Mouse (Mus musculus) cerebellum, adult 9-11 months (tissue): ENCODE data around the gene Sned1.
"Not testable (repeated sequence)": the region's sequence is repeated elsewhere in the genome, so short reads cannot be mapped to it uniquely, and the experiment has no call there.

Source experiments
- DNase-seq: peaks from one replicate; pipeline ENCODE4 v3.0.0; 2022

The Sned1 gene

DNA sequence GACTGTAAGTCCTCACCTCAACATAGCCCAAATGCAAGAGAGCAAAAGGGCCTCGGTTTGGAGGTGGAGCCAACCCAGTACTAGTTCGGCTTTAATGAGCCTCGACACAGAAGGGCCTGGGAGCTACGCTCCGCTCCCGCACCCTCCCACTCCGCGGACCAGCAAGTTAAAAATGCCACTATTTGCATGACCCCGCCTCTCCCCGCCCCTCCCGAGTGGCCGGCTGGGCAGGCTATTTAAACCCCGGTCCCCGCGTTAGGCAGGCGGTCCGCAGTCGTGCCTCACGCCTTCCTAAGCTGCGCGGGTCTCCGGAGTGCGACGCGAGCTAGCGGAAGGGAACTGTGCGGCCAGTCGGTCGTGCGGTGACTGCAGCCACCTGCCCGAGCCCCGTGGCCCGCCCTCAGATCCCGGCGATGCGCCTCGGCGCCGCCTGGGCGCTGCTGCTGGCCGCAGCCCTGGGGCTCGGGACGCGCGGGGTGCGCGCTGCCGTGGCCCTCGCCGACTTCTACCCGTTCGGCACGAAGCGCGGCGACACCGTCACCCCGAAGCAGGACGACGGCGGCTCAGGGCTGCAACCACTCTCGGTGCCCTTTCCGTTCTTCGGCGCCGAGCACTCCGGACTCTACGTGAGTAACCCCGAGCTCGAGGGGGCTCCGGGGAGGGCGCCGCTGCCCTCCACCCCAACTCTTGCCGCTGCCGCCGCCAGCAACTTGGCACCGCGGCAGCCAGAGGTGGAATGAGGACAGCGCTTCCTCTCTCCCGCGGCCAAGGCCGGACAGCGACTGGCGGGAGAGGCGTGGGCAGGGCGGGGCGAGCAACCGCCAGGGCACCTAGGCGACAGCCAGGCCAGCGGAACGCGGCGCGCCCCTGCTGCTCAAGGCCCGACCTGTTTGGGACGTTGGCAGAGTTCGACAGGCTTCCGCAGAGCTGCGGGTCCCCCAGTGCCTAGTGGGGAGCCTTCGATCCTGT, at the start of gene Sned1:
Sned1 (plus strand) TSS at position 266 of the 969 bp plus-strand sequence.
- peak; percentile 84 for DNase-seq

DNA sequence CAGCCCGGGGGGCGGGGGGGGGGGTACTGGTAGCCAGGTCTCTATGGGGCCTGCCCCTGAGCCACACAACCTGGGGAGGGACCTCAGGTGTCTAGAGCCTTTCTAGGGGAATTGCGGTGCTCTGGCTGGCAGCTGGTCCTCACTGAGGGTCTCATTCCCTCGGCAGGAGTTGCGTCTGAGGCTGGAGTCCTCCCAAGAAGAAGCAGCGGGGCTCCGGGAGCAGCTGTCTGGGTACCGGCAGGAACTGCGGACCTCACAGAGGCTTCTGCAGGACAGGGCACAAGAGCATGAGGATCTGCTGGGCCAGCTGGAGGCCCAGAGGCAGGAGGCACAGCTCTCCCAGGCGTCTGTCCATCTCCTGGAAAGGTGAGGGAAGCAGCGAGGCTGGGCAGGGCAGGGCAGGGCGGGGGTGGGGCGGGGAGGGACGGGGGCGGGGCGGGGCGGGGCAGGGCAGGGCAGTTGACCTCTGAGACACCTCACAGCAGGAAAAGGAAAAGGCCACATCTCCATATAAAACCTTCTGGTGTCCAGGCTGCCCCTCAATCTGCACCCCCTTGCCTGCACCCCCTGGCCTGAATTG, 44.8 kb upstream of the Sned1 start:
- no peak for DNase-seq

DNA sequence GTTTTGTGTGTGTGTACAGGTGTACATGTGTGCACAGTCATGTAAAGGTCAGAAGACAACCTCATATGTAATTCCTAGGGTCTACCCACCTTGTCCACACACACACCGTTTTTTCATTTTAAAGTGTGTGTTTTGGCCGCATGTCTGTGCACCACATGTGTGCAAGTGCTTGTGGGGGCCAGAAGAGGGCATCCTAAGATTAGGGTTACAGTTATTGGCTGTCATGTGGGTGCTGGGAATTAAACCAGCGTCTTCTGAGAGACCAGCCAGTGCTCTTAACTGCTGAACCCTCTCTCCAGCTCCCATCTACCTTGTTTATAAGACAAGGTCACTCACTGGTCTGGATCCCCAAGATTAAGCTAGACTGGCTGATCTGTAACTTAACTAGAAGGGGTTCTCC, 40.7 kb upstream of the Sned1 start:
- no peak for DNase-seq

DNA sequence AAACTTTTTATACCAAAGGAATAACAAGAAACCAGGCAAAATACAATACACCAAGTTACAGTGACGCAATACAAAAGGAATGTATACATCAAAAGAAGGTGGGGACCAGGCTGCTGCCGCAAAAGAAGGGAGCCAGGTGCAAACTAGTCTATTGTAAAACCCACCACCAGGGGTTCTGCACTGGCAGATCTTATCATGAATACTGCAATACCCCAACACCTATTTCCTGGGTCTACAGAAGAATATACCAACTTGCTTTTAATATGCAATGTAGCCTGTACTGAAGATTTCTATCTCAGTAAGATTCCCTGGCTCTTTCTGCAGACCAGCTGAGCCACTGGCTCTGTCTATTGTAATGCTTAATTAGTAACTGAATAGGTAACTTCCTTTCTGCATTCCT, 38.2 kb upstream of the Sned1 start:
- DNase-seq = not testable (repeated sequence)

DNA sequence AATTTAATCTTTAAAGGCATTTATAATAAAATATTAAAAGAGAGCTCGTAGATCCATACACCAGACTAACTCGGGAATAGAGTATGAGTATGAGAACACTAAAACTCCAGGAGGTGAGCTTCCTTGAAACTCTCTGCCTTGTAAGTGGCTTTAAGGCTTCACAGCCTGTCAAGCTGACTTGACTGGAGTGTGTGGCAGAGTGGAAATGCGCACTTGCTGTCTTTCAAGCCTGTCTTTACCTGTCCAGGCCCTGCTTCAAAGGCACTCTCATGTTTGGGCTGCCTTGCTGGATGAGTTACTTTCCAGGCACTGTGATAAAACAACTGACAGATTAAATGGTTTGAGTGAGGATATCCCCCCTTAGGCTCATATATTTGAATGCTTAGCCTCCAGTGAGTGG, 37.7 kb upstream of the Sned1 start:
- no peak for DNase-seq

DNA sequence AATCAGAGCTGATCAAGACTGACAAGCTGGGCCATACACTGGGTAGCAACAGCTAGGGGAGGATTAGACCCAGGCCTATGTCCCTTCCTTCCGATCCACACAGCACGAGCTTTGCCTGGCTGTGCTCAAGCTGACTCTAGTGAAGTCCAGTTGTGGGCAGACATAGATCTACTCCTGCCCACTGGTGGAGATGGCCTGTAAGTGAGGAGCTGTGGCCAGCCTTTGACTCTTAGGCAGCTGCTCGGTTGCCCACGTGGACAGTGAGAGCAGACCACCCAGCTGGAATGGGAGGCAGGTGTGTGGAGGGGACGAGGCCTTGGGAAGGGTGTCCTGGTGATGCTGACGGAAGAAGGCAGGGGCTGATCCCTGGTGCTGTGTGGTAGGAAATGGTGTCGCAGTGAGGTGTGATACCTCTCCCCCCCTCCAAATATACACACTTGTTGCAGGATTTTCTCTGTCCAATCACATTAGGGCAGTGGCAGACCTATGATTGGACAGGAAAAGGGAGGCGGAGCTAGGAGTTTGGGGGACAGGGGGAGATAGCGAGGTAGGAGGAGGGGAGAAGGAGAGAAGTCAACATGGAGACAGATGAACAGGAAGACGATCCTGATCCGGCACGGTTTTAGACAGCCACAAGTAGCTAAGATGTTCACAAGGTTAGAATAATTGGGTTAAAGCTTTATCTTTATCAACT, 29.2 kb upstream of the Sned1 start:
- no peak for DNase-seq

DNA sequence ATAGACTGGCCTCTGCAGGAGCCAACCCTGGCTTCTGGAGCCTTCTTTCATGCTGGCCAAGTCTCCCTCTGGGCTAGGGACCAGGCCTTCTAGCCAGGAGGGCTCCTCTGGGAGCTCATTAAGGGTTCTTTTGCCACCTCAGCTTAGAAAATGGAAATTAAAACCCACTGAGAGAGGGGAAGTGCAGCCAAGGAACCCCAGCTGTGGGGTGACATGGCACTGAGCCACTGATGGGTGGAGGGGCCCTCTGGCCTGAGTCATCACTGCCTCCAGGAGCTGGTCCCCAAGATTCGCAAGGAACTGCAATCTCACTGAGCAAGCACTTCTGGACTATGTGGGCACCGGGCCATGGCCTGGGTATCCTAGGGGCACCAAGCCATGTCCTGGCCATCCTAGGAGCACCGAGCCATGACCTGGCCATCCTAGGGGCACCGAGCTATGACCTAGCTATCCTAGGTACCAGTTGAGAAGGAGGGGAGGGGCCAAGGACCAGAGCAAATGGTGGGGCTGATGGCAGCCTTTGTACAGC, 28.0 kb upstream of the Sned1 start:
- DNase-seq = no peak

DNA sequence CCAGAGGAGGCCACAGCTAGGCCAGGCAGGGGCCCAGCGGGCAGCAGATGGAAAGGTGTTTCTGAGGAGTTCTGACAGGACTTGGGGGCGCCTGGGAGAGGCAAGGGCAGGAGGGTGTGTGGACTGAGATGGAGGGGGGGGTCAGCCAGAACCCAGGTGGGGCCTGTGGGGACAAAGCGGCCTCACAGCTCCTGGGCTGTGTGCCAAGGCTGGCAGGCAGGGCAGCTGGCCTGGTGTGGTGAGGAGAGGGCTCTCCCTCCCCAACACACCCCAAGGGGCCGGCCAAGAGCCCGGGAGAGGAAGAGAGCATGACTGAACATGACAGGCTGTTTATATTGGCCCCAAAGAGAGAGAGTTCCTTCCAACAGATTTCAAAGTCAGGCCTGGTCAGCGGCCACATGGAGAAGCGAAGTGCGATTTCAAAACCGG, 25.4 kb upstream of the Sned1 start:
- peak; percentile 44 for DNase-seq

DNA sequence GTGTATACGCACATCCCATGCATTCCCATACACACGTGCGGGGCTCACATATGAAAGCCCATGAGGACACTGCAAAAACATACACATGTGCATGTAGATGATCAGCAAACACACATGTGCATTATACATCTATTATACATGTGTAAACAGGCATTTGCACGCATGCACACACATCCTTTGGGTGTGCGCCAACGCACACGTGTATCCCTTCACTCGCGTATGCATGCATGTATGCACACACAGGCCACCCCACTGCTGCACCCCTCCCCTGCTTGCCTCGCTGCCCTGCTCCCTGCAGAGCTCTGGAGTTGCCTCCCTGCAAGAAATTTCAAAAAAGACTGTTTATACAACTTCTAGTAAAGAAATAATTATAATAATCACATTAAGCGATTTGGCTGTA, 24.6 kb upstream of the Sned1 start:
- no peak for DNase-seq

DNA sequence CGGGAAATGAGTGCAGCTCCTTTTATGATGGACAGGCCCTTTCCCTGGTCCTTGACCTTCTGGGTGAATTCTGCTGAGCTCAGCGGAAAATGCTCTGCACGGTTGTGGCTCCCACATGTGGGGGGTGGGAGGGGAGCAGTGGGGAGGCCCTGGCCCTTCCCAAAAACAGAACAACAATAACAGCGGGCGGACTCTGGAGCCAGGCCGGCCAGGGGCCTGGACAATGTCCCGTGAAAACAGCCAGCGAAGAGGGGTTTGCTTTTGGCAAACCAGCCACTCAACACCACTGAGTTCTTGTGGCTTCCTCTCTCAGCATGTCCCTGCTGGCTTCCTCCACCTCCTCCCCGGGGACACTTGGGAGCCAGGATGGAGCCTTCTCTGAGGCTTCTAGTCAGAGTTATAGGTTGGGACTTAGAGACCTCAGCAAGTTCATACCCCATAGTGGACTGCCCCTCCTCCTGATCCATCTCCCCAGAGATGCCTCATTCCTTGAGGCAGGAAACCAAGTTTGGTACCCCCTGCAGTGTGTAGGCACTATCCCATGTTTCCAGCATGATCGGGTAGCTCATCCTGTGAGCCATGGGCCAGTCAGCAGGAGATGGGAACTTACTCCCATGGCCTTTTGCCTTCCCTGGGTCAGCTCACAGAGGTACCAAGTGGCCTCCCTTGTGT, 24.0 kb upstream of the Sned1 start:
- no peak for DNase-seq

DNA sequence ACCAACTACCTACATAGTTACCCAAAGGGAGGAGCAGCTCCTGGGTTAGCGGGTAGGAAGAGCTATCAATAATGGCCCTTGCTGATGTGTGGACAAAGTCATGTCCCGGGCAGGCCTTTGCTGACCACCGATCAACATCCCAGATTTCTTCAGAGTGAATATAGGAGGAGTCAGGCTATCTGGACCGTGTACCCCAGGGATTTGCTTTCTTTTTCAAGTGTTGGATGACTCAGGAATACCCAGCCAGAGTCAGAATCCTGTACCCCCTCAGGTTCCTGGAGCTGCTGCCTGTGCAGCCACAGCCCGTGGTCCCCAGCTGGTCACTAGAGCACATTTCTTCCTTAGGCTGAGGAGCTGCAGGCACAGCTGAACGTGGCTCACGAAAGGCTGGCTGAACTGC, 23.2 kb upstream of the Sned1 start:
- DNase-seq = no peak

DNA sequence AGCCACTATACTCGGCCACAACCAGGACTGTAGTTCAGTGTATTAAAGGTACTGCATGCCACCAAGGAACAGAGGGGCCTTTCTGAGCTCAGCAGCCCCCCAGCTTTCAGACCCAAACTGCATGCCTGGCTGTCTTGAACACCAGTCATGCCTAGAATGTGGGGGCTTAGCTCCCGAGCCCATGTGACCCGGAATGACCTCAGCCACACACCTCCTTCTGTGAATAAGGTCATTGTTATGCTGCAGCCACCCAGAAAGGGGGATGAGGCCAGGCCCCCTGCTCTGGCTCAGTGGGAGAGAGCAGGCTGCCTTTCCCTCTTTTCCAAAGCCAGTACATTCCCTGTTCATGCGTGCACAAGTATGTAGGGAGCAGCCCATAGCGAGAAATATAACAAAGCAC, 21.0 kb upstream of the Sned1 start:
- DNase-seq = no peak

DNA sequence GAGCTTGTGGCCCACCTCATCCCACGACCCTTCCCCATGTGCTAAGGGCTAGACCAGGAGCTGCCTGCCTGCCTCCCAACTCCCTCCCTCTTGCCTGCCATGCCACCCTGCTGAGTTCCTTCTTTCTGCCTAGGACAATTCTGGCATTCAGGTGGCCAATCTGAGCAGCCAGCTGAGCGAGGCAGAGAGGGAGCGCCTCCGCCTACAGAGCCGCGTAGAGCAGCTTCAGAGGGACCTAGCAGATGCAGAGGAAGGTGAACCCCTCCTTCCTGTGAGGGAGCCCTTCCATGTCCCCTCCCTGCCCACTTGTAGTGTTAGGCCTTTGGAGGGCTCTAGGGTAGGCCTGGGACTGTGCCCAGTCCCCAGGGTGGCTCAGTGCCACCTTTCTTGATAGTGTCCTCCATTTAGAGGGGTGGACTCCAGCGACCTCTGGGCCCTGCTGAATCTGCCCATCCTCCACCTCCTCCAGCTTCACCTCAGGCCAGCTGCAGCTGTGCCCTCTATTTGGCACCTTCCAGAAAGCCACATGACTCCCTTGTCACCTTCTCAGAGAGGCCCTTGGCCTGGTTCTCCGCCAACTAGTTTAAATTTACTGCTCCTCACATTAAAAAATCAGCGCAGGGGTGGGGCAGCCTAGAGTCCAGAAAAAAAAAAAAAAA, 18.7 kb upstream of the Sned1 start:
- DNase-seq = no peak

DNA sequence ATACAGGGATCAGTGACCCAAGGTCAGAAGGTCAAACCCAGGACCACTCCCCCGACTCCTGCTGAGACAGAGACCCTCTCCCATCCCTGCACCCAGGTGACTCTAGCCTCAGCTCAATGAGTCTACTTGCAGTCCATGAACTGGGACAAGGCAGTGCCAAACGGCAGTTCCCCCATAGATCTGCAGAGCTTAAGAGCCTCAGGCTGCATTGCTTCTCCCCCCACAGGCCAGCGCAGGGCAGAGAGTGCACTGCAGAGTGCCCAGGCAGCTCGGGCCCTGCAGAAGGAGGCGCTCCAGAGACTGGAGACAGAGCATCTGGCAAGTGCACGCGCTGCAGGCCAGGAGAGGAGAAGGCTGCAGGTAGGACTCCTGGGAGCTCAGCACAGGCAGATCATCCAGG, 18.1 kb upstream of the Sned1 start:
- DNase-seq = no peak

DNA sequence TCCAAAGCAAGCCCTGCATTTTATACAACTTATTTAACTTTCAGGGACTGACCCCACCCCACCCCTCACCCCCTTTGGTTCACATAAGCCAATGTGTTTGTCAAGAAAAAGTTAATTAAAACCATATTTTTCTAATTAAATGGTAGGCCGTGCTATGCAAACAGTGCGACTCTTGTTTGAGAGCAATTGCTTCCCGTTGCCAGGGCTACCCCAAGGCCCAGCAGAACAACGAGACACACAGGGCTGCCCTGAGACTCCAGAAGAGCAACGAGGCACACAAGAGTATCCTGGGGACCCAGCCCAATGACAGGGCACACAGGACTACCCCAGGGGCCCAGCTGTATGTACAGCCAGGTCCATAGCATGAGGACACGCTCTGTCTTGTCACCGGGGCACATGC, 14.9 kb upstream of the Sned1 start:
- DNase-seq = no peak

DNA sequence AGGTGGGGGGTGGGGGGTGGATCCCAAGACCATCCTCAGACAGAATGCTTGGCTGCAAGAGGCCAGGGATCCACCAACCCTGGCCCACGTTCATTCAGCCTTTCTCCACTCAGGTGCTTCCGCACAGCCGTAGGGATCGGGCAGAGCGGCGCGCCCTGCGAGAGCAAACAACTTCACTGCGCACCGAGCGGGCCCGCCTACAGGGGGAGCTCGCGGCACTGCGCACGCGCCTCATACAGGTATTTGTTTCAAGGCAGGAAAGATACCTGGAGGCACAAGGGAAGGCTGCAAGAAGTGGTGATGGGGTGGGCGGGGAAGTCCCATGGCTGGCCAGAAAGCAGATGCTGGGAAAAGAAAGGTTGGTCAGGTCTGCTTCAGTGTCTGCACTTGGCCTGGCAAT, 11.7 kb upstream of the Sned1 start:
- DNase-seq = no peak

DNA sequence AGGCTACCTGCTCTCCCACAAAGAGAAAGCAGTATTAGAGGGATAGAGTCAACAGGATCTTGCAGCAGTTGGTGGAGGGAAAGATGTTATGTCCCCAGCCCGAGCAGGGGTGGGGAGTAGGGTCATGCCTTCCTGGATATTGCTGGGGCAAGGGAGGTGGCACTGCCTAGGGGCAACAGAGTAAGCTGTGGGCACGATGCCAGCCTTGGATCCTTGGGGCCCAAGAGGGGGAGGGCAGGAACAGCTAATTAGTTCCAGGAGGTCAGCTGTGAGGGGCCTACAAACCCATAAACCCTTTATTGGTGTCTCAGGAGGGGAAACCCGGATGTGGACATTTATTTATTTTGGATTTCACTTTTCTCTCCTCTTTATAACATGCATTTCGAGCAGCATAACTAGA, 10.4 kb upstream of the Sned1 start:
- DNase-seq = no peak

DNA sequence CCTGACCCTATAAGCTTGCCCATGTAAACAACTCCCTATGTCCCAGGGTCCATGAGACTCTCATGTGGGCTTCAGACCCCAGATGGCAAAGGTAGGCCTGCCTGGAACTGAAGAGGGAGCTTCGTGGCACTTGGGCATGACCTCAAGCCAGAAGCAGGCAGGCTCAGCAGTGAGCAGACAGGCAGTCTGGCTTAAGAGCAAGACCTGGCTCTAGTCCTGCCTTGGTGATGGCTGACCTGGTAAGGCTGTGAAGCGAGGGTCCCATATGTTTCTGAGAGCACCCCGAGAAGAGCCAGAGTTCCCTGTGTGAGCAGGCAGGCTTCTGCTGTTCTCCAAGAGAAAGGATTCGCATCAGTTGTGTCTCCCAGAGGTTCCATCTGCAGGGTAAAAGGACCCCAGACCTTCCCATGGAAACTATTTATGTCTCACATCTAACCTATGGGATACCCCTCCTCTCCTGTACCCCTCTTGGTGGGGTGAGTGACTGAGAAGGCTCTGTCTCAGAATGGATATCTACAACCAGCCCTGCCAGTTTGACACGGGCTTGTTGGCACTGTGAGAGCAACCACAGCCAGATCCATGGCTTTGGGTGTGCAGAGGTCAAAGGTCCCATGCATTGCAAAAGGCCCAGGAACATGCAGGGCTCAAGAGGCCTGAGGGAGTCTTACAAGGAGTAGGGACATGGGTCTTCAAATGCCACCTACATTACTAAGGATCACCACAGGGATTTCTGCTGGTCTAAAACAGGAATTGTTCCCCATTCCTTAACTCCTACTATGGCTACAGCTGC, 9.7 kb upstream of the Sned1 start:
- no peak for DNase-seq

DNA sequence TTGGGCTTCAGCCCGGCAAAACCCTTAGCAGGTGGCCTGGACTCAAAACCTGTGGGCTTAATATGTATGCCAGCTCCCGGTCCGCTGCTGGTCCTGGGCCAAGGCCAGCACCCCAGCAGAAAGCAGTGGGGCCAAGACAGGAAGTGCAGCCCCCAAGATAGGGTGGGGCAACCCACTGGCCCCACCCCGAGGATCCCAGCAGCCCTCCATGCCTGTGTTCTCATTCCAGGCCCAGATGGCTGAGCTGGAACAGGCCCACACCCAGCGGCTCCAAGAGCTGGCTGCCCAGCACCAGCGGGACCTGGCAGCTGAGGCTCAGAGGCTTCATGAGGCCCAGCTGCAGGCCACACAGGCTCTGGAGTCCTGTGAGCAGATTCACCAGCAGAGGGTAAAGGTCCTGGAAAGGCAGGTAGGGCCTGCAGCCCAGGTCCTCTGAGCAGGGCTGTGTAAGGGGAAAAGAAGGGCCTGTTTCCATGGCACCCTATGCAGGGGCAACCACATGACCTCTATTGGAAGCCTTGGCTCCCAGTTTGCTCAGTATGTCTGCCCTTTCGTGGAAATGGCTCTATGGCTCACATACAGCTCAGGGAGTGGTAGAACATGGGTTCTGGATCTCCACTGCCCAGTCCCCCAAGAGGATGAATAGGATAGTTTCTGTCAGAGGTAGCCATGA, 8.2 kb upstream of the Sned1 start:
- peak; percentile 63 for DNase-seq

DNA sequence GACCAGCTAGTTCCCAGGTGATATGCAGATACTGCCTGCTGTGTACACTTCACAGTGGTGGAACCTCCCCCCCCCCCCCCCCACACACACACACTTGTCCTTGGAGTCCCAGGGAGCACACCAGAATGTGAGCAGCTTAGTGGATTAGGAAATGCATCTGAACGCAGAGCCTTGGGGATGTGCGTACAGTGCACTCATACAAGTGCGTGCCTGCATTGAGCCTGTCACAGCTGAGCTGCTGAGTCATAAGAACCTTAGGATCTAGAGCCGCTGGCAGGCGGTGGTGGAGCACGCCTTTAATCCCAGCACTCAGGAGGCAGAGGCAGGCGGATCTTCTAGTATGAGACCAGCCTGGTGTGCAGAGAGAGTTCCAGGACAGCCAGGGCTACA, 7.7 kb upstream of the Sned1 start:
- DNase-seq = no peak

DNA sequence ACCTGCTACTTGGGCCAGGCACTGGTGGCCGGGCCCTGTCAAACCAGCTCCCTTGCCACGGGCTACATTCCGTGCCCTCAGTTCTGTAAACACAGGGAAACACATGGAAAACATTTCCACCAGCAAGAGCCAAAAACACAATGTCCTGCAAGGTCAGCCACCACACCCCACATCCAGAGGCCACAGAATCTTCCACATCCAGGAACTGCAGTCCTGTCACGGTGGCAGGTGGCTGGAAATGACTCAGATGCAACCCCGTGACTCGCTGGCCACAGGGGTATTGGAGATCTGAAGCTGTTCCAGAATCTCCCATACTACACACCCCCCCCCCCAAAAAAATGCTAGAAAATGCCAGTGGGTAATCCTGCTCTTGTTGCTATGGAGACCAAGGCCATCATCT, 6.4 kb upstream of the Sned1 start:
- DNase-seq = no peak
